Comparison of ENCODE assay signal across 9 mouse cellular contexts in the genomic region with DNA sequence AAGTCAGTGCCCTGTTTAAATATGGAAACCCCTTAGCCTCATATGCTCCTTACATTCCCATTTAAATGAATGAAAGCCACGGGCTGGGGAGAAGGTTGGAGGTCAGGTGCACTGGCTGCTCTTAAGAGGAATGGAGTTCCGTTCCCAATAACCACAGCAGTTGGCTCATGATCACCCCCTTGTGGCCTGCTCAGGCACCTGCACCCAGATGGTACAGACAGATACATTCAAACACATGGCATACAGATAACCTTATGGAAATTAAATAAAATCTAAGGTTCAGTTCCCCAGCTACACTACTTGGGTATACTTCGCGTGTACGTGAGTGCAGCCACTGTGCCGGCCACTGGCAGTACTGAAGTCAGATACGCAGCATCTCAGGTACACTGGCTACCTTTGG.
A peak's percentile ranks its signal among the peaks of the same experiment; 100 is the strongest.
DNase-seq lines count a peak whose midpoint lies in the region; ATAC-seq and TF ChIP-seq lines count a peak whose summit lies in the region.
"Had no signal": no experiment of that assay in that cellular context is flagged by ENCODE, and none has a peak within 500 bp of the region (broad histone marks: within the 10 kb centered on the region; RNA-seq: fewer than 3 reads in every experiment).

No protein-coding gene starts in this region.

- H3K9ac ChIP-seq in hindbrain, embryonic 16.5 days (ENCODE audit: low read depth, low read length) = no peak overlapping the region
- H3K9ac ChIP-seq in ES-E14 (ENCODE audit: insufficient read depth, low read depth, low read length, poor library complexity, severe bottlenecking) = no peak overlapping the region
- H3K9ac ChIP-seq: embryonic facial prominence, embryonic 13.5 days had no signal

- ATAC-seq in hindbrain, embryonic 16.5 days = no peak

- in situ Hi-C loops in ES-E14 (cut with MboI; ENCODE audit: low sequenced_read_pairs in 2 of 2, unreplicated experiment in 2 of 2) = no loop called here

- no peaks in the 10 kb centered on the region for H3K9me3 ChIP-seq in hindbrain, embryonic 10.5 days
- H3K9me3 ChIP-seq in hindbrain, embryonic 16.5 days (ENCODE audit: control insufficient read depth, low read length) = no peaks in the 10 kb centered on the region
- no peaks in the 10 kb centered on the region for H3K9me3 ChIP-seq in ES-E14 (ENCODE audit: control insufficient read depth, insufficient read depth, low read depth, low read length)
- H3K9me3 ChIP-seq: embryonic facial prominence, embryonic 13.5 days had no signal

- H3K4me1 ChIP-seq in hindbrain, embryonic 10.5 days (replicated peaks) = peaks cover 15% of the 10 kb centered on the region
- H3K4me1 ChIP-seq in hindbrain, embryonic 16.5 days (ENCODE audit: control insufficient read depth, insufficient read depth, low read depth, low read length) = peaks cover 4% of the 10 kb centered on the region; the same call in 1 of the 2 replicates
- H3K4me1 ChIP-seq in ES-E14 (ENCODE audit: control insufficient read depth in 2 of 2, insufficient read depth in 2 of 2, low read length in 2 of 2, poor library complexity in 1 of 2) = peaks cover 0 to 2% of the 10 kb centered on the region in 2 experiments; a peak in 1 of 4 replicates

- DNase-seq in hindbrain, embryonic 10.5 days (ENCODE audit: low spot score) = peak; percentile 65
- DNase-seq in 3T3-L1 (ENCODE audit: low read depth, low spot score) (peak; percentile 35), ES-E14 (ENCODE audit: low read depth, low spot score) (peak; percentile 72)
- DNase-seq in embryo, embryonic 11 days = peak; percentile 61
- peak; percentile 7 to 9 for DNase-seq in lung, adult 18-20 months
- DNase-seq in testis, postnatal 10 days (ENCODE audit: low spot score) = peak; percentile 72
- no peak for DNase-seq in left cerebral cortex, adult 8-10 months (ENCODE audit: low spot score in 2 of 2)

- H3K4me2 ChIP-seq in hindbrain, embryonic 16.5 days (ENCODE audit: low read length) = no peak overlapping the region
- H3K4me2 ChIP-seq: embryonic facial prominence, embryonic 13.5 days had no signal

- no peak overlapping the region for H3K27ac ChIP-seq in hindbrain, embryonic 10.5 days
- H3K27ac ChIP-seq in hindbrain, embryonic 16.5 days (ENCODE audit: low read depth, low read length) = no peak overlapping the region
- no peak overlapping the region for H3K27ac ChIP-seq in ES-E14 (ENCODE audit: insufficient read depth, low read depth, low read length, poor library complexity, severe bottlenecking)
- H3K27ac ChIP-seq: embryonic facial prominence, embryonic 13.5 days had no signal

- no peak overlapping the region for H3K4me3 ChIP-seq in hindbrain, embryonic 10.5 days
- no peak overlapping the region for H3K4me3 ChIP-seq in hindbrain, embryonic 16.5 days (ENCODE audit: low read length)
- H3K4me3 ChIP-seq in ES-E14 (ENCODE audit: insufficient read depth in 1 of 2, low read depth in 1 of 2, low read length in 2 of 2, poor library complexity in 1 of 2, severe bottlenecking in 1 of 2) = no peak overlapping the region
- H3K4me3 ChIP-seq: embryonic facial prominence, embryonic 13.5 days had no signal

- no peaks in the 10 kb centered on the region for H3K36me3 ChIP-seq in hindbrain, embryonic 10.5 days
- H3K36me3 ChIP-seq in hindbrain, embryonic 16.5 days (ENCODE audit: control insufficient read depth, insufficient read depth, low read length) = no peaks in the 10 kb centered on the region
- H3K36me3 ChIP-seq in ES-E14 (ENCODE audit: control insufficient read depth, insufficient read depth, low read length, poor library complexity, severe bottlenecking) = no peaks in the 10 kb centered on the region
- H3K36me3 ChIP-seq: embryonic facial prominence, embryonic 13.5 days had no signal

- 68% methylated on average over 7 of the region's 7 CpGs for WGBS in hindbrain, embryonic 10.5 days
- 65% methylated on average over 7 of the region's 7 CpGs for WGBS in hindbrain, embryonic 16.5 days

- peaks cover 5% of the 10 kb centered on the region; the same call in 1 of the 2 replicates for H3K27me3 ChIP-seq in hindbrain, embryonic 10.5 days (ENCODE audit: insufficient read depth, poor library complexity, severe bottlenecking)
- H3K27me3 ChIP-seq in hindbrain, embryonic 16.5 days (replicated peaks; ENCODE audit: control insufficient read depth, insufficient read depth, low read length) = 0 out of 2 replicates have a peak, but pooled peaks cover under 1% of the 10 kb centered on the region
- H3K27me3 ChIP-seq: embryonic facial prominence, embryonic 13.5 days had no signal

TF ChIP-seq in ES-E14, 5 proteins besides CTCF, POLR2A, EP300 and RAD21:
- peak; percentile 88 for TF ChIP-seq ZC3H11A (IDR thresholded peaks at IDR 0.05; ENCODE audit: borderline replicate concordance, low read depth, low read length)
- no peak for TF ChIP-seq CHD2 (IDR thresholded peaks at IDR 0.05; ENCODE audit: low read depth, low read length)
TF ChIP-seq in ES-E14: peak in this region for 1.

Comparison
In these comparisons a context has a peak if more than half of its experiments do, and no peak if none do; other contexts are left out.
1. DNase-seq: peak in hindbrain, embryonic 10.5 days (single experiment), 3T3-L1 (single experiment), ES-E14 (single experiment), embryo, embryonic 11 days (single experiment), lung, adult 18-20 months (2 of 2) and testis, postnatal 10 days (single experiment); none in left cerebral cortex, adult 8-10 months (0 of 2).